ENCODE assay signal across 23 mouse cellular contexts in genomic region chr15:28047711-28048110, GRCm38 (mm10). TPM values are rescaled to one million over a fixed set of nuclear protein-coding genes. Genes with fewer than 3 reads are reported as not detected.
DNase-seq lines count a peak whose midpoint lies in the region; TF ChIP-seq lines count a peak whose summit lies in the region.
"Had no signal": no experiment of that assay in that cellular context is flagged by ENCODE, and none has a peak within 500 bp of the region (broad histone marks: within the 10 kb centered on the region; RNA-seq: fewer than 3 reads in every experiment).

No protein-coding gene starts in this region.

- no peak for TF ChIP-seq CTCF in kidney, adult 2 months (conservative IDR thresholded peaks at IDR 0.05; ENCODE audit: insufficient read depth, insufficient read length, low read depth, low read length)

- peaks cover 5% of the 10 kb centered on the region; the same call in 1 of the 2 replicates for H3K4me1 ChIP-seq in kidney, adult 2 months (ENCODE audit: control insufficient read depth, insufficient read depth, low read length)

- no peak overlapping the region for H3K27ac ChIP-seq in kidney, adult 2 months (ENCODE audit: insufficient read depth, low read depth, low read length)
- H3K27ac ChIP-seq: embryonic facial prominence, embryonic 13.5 days; forebrain, embryonic 12.5 days; gastrocnemius, adult 2 months; heart, adult 2 months; heart, embryonic 15.5 days; hindbrain, embryonic 13.5 days; hindbrain, postnatal 0 days had no signal

- WGBS in kidney, adult 2 months, result 57% methylated on average over 3 of the region's 3 CpGs

- no peak overlapping the region for H3ac ChIP-seq in myocyte (ENCODE audit: control insufficient read depth, insufficient read length)

- peak; percentile 16 for DNase-seq in kidney, adult 2 months
- DNase-seq in kidney, adult 9 months, result no peak
- DNase-seq in kidney, postnatal 10 days, result peak; percentile 34
- no peak for DNase-seq in kidney, postnatal 36 days
- peak; percentile 55 for DNase-seq in adrenal gland, postnatal 10 days
- DNase-seq in yolk sac, embryonic 10.5 days (ENCODE audit: low spot score), result no peak
- DNase-seq: cerebellum, adult 11-12 months; cerebellum, adult 9-10 months; cerebellum, postnatal 25 days; forebrain, postnatal 0 days; gastrocnemius, adult 2 months; gastrocnemius, postnatal 25 days; heart, adult 2 months; heart, postnatal 14 days had no signal

- TF ChIP-seq POLR2A in kidney, adult 2 months (IDR thresholded peaks at IDR 0.05; ENCODE audit: low read depth, low read length), result no peak
- TF ChIP-seq POLR2A in myocyte (IDR thresholded peaks at IDR 0.05; ENCODE audit: insufficient read length, low read depth), result no peak

- no peaks in the 10 kb centered on the region for H3K27me3 ChIP-seq in kidney, adult 2 months (replicated peaks; ENCODE audit: control insufficient read depth, insufficient read depth, low read length)
- H3K27me3 ChIP-seq in myocyte (ENCODE audit: control insufficient read depth, insufficient read depth, insufficient read length), result no peaks in the 10 kb centered on the region
- H3K27me3 ChIP-seq: CH12.LX; embryonic facial prominence, embryonic 13.5 days; heart, embryonic 15.5 days; Patski had no signal

- H3K4me3 ChIP-seq in kidney, adult 2 months (ENCODE audit: insufficient read depth, low read depth, low read length), result no peak overlapping the region
- H3K4me3 ChIP-seq in myocyte, result no peak overlapping the region
- H3K4me3 ChIP-seq: embryonic facial prominence, embryonic 13.5 days; forebrain, embryonic 12.5 days; gastrocnemius, adult 2 months; heart, adult 2 months; heart, embryonic 15.5 days; hindbrain, embryonic 13.5 days had no signal

- H3K79me2 ChIP-seq in myocyte (ENCODE audit: control insufficient read depth, insufficient read depth), result no peaks in the 10 kb centered on the region

- no peaks in the 10 kb centered on the region for H3K36me3 ChIP-seq in kidney, adult 2 months (ENCODE audit: control insufficient read depth, insufficient read depth, low read length)
- no peaks in the 10 kb centered on the region for H3K36me3 ChIP-seq in myocyte (ENCODE audit: control insufficient read depth, insufficient read depth)
- H3K36me3 ChIP-seq: embryonic facial prominence, embryonic 13.5 days; forebrain, embryonic 12.5 days; heart, embryonic 15.5 days; hindbrain, embryonic 13.5 days had no signal

- no peak overlapping the region for H3K4me2 ChIP-seq in myocyte (ENCODE audit: low read depth)
- H3K4me2 ChIP-seq: embryonic facial prominence, embryonic 13.5 days; forebrain, embryonic 12.5 days; heart, embryonic 11.5 days; heart, embryonic 15.5 days; hindbrain, embryonic 13.5 days had no signal

TF ChIP-seq in myocyte, 11 proteins besides CTCF, POLR2A, EP300 and RAD21:
- no peak for TF ChIP-seq USF1 (IDR thresholded peaks at IDR 0.05; ENCODE audit: low read depth)
- TF ChIP-seq POLR2AphosphoS2 (IDR thresholded peaks at IDR 0.05; ENCODE audit: insufficient read length, low read depth), result no peak
- TF ChIP-seq E2F4 (IDR thresholded peaks at IDR 0.05; ENCODE audit: insufficient read depth), result no peak
- no peak for TF ChIP-seq TCF12 (IDR thresholded peaks at IDR 0.05; ENCODE audit: insufficient read depth, poor library complexity, severe bottlenecking)
- TF ChIP-seq SRF (IDR thresholded peaks at IDR 0.05; ENCODE audit: control insufficient read depth, insufficient read length, low read depth), result peak; percentile 91
- no peak for TF ChIP-seq MAX (IDR thresholded peaks at IDR 0.05; ENCODE audit: low read depth)
- TF ChIP-seq MYOD1 (IDR thresholded peaks at IDR 0.05; ENCODE audit: control insufficient read depth in 1 of 3, insufficient read length in 2 of 3, low read depth in 2 of 3), result peak in 2 of 3 experiments; percentile 71 to 85
- TF ChIP-seq MYOG (IDR thresholded peaks at IDR 0.05; ENCODE audit: control insufficient read depth in 1 of 3, insufficient read depth in 1 of 3, insufficient read length in 2 of 3, low read depth in 2 of 3), result peak in 1 of 3 experiments; percentile 80
- TF ChIP-seq TCF3 (IDR thresholded peaks at IDR 0.05; ENCODE audit: insufficient read length, low read depth), result peak; percentile 29
- 0 out of 2 replicates have a peak, but pooled peaks have one; percentile 32 for TF ChIP-seq CEBPB (IDR thresholded peaks at IDR 0.05; ENCODE audit: insufficient read depth, poor library complexity, severe bottlenecking)
- TF ChIP-seq REST (IDR thresholded peaks at IDR 0.05; ENCODE audit: insufficient read depth, insufficient read length), result no peak

RNA-seq across cellular contexts. Expression of gene Trio, which starts 22.1 kb away (rescaled TPM):
- polyA plus RNA-seq in kidney, adult 2 months (2012; rRNA removed), result 37.2 and 44.5 TPM in 2 replicates
- total RNA-seq in adrenal gland, postnatal 10 days (2021), result 10 to 100 TPM; 49.8 to 81.3 TPM
- 56.3 TPM for polyA plus RNA-seq in myocyte (2012; fragmentation: generic; extraction: Trizol)

Comparison
In these comparisons a context has a peak if more than half of its experiments do, and no peak if none do; other contexts are left out.
1. DNase-seq: peak in kidney, adult 2 months (single experiment), kidney, postnatal 10 days (single experiment) and adrenal gland, postnatal 10 days (single experiment); none in kidney, adult 9 months (single experiment), kidney, postnatal 36 days (0 of 2) and yolk sac, embryonic 10.5 days (single experiment).